Mouse (Mus musculus) thymus, adult 2 months (tissue): Measurements from ENCODE around the gene Rbms1. TPM values are rescaled to one million over a fixed set of nuclear protein-coding genes. Genes with fewer than 3 reads are reported as not detected.

Experiments used
- DNase-seq: peaks from one replicate; pipeline ENCODE4 v3.0.0; 2021
- H3K27ac ChIP-seq: fragments of 200-500 bp; 2 replicates; pipeline ENCODE4 v1.5.1; 2012; ENCODE audit warnings: low read length, control low read depth; ENCODE audit not compliant: control insufficient read depth, insufficient read depth
- H3K27me3 ChIP-seq: fragments of 200-500 bp; 2 replicates; pipeline ENCODE4 v1.6.1; 2012; ENCODE audit warnings: mild to moderate bottlenecking, low read length, moderate library complexity, mixed read lengths; ENCODE audit not compliant: control insufficient read depth, insufficient read depth
- H3K36me3 ChIP-seq: fragments of 200-500 bp; 2 replicates; pipeline ENCODE4 v1.6.1; 2012; ENCODE audit warnings: mild to moderate bottlenecking, low read length, moderate library complexity; ENCODE audit not compliant: control insufficient read depth, insufficient read depth
- H3K4me1 ChIP-seq: fragments of 200-500 bp; replicated peaks from 2 replicates; pipeline ENCODE4 v1.6.1; 2012; ENCODE audit warnings: low read length; ENCODE audit not compliant: control insufficient read depth, insufficient read depth
- H3K4me3 ChIP-seq: fragments of 200-500 bp; 2 replicates; pipeline ENCODE4 v1.5.1; 2012; ENCODE audit warnings: mild to moderate bottlenecking, low read length, control low read depth, moderate library complexity; ENCODE audit not compliant: control insufficient read depth, insufficient read depth
- CTCF ChIP-seq: fragments of 200-500 bp; IDR thresholded peaks from 2 replicates; pipeline ENCODE4 v1.5.1; 2012; ENCODE audit warnings: mild to moderate bottlenecking, control low read depth, low read length, moderate library complexity, borderline replicate concordance; ENCODE audit not compliant: control insufficient read depth, poor library complexity, insufficient read depth; ENCODE audit errors: extremely low read depth
- POLR2A ChIP-seq: fragments of 200-500 bp; IDR thresholded peaks from 2 replicates; pipeline ENCODE4 v1.6.1; 2012; ENCODE audit warnings: mild to moderate bottlenecking, low read length, control low read depth, moderate library complexity; ENCODE audit not compliant: control insufficient read depth, poor library complexity, insufficient read depth; ENCODE audit errors: extremely low read depth
- WGBS: fragments of 180-500 bp; shearing (Covaris S2); methylation state at CpG from one replicate; pipeline ENCODE4 v1.1.7; 2018; 5-methylcytosine and 5-hydroxymethylcytosine counted together
- polyA plus RNA-seq: library from polyadenylated mRNA; depleted of rRNA; stranded (reverse); fragments of >200 nt; gene quantifications from 2 replicates; pipeline ENCODE4 v1.2.3, GENCODE M21; 2012

The Rbms1 gene
- polyA plus RNA-seq, 1 experiment: 151 TPM

DNA sequence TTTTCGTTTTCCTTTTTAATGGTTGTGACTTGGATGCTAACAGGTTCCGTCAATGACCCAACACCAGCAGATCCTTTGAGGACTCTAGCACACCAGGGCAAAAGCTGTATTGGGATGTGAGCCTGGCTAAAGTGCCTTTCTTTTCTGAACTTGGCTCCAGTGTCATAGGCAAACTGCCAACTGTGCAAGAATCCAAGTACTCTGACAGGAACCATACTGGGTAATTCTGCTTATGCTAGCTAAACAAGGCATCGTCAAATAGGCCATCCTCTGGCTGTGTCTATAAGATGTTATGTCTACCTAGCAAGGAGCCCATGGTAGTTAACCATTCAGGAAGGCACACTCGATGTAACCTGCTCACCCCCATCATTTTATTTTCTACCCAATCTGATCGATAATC lies 189.4 kb downstream of the Rbms1 start:
- TF ChIP-seq POLR2A: no peak
- no peak for TF ChIP-seq CTCF
- H3K4me3 ChIP-seq: no peak overlapping the region
- no peaks in the 10 kb centered on the region for H3K27me3 ChIP-seq
- peaks cover 14% of the 10 kb centered on the region for H3K36me3 ChIP-seq
- WGBS: 93% methylated on average over 5 of the region's 5 CpGs
- no peak for DNase-seq
- peaks cover 9% of the 10 kb centered on the region for H3K4me1 ChIP-seq
- no peak overlapping the region for H3K27ac ChIP-seq

DNA sequence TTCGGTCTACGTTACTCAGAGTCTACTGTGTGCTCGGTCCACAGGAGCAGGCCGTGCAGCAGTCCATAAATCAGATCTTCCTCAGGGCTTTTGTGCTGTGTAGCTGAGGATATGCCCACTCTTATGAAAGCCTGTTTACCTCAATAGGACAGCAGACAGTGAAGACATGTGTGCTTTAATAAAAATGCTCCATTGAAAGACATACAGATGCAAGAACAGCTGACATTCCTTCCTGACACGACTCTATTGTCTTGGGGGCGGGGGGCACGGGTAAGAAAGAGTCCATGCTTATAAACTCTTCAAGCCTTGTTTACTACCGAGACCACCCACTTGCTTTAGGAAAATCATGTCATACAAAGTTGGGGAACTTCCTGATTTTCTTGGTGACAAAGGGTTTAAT lies 196.6 kb downstream of the Rbms1 start:
- H3K4me1 ChIP-seq: peaks cover 6% of the 10 kb centered on the region; the same call in 1 of the 2 replicates
- H3K4me3 ChIP-seq: no peak overlapping the region
- H3K27ac ChIP-seq: no peak overlapping the region
- WGBS: 96% methylated on average over 8 of the region's 8 CpGs
- no peaks in the 10 kb centered on the region for H3K27me3 ChIP-seq
- peaks cover 14% of the 10 kb centered on the region; the same call in 1 of the 2 replicates for H3K36me3 ChIP-seq
- no peak for DNase-seq
- TF ChIP-seq CTCF: no peak
- no peak for TF ChIP-seq POLR2A

DNA sequence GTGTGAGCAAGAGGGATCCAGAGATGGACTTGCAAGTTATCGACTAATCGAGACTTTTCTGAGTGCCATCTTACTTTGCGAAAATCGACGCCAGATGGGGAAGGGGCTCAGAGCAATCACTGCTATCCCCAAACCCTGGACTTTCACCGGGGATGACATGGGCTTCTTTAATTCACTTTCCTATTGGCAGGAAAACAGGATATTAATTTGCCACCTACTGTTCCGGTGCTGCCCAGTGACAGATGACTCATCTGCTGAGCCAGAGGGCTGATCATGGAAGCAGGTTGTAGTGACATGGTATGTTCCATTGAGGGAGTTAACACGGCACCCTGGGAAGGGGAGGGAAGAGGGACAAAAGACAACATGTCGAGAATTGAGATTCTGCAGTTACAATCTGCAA lies 206.8 kb downstream of the Rbms1 start:
- peaks cover 19% of the 10 kb centered on the region for H3K36me3 ChIP-seq
- TF ChIP-seq CTCF: no peak
- no peak for TF ChIP-seq POLR2A
- no peak overlapping the region for H3K4me3 ChIP-seq
- DNase-seq: no peak
- peaks cover 6% of the 10 kb centered on the region for H3K4me1 ChIP-seq
- H3K27ac ChIP-seq: peak overlapping the region; percentile 33; the same call in 1 of the 2 replicates
- no peaks in the 10 kb centered on the region for H3K27me3 ChIP-seq
- 96% methylated on average over 9 of the region's 9 CpGs for WGBS

DNA sequence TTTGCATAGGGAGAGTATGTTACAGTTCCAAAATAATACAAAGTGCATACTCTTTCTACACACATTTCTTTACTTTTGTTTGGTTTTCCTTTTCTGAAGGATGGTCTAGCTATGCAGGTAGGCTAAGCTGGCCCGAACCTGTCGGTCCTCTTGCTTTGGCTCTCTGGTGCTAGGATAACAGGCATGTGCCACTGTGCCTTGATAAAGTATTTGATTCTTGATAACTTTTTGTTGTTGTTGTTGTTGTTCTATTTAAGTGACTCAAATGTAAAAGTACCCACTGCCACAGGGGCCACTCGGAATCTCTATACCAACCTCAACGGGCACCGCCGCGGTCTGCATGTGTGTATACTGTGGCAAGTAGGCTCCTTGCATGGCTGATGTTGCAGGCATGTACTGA lies 207.9 kb downstream of the Rbms1 start:
- Histone ChIP-seq H3K27ac (no peak overlapping the region), H3K27me3 (0 out of 2 replicates have a peak, but pooled peaks cover 2% of the 10 kb centered on the region), H3K4me1 (peaks cover 6% of the 10 kb centered on the region), H3K4me3 (no peak overlapping the region), H3K36me3 (peaks cover 19% of the 10 kb centered on the region)
- no peak for TF ChIP-seq POLR2A
- TF ChIP-seq CTCF: no peak
- 99% methylated on average over 7 of the region's 7 CpGs for WGBS
- no peak for DNase-seq

DNA sequence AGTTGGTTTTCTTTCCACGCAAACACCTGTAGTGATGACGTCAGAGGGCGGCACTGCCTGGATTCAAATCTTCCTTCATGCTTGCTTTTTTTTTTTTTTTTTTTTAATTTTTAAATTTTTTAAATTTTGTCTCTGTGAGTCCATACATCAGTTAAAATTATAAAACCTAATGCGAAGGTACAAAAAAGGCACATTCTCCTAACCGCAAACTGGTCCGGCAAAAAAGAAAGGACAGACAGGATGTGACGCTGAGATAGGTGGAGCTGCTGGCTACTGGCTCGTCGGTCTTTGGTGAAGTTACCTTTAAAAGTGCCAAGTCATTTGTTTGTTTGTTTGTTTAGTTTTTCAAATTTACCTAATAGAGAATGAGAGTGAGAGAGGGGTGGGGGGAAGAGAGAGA lies 211.7 kb downstream of the Rbms1 start:
- peaks cover 16% of the 10 kb centered on the region for H3K36me3 ChIP-seq
- 0 out of 2 replicates have a peak, but pooled peaks cover 2% of the 10 kb centered on the region for H3K27me3 ChIP-seq
- 90% methylated on average over 9 of the region's 9 CpGs for WGBS
- DNase-seq: no peak
- H3K4me3 ChIP-seq: no peak overlapping the region
- H3K4me1 ChIP-seq: peaks cover 3% of the 10 kb centered on the region
- TF ChIP-seq POLR2A (no peak), CTCF (no peak)
- H3K27ac ChIP-seq: no peak overlapping the region

DNA sequence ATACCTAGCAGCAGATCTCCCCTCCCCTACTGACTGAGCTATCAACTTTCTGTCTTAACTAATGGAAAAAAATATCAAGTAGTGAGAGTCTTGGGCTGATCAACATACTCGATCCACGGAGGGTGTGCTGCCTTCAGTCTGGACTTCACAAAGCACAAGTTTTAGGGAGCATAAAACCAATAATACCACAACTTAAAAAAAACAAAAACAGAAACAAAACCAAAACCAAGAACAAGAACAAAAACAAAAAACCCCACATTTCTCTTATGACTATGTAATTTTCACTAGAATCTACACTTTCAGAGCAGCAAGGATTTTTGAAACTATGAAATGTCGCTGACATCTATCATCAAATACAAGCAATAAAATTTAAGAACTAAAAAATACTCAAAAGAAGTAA lies 212.4 kb downstream of the Rbms1 start:
- peak overlapping the region; percentile 57; the same call in 1 of the 2 replicates for H3K27ac ChIP-seq
- TF ChIP-seq CTCF (no peak), POLR2A (no peak)
- no peak for DNase-seq
- no peaks in the 10 kb centered on the region for H3K4me1 ChIP-seq
- 29% methylated on average over 3 of the region's 3 CpGs for WGBS
- H3K4me3 ChIP-seq: no peak overlapping the region
- peaks cover 10% of the 10 kb centered on the region for H3K36me3 ChIP-seq
- 0 out of 2 replicates have a peak, but pooled peaks cover 2% of the 10 kb centered on the region for H3K27me3 ChIP-seq

DNA sequence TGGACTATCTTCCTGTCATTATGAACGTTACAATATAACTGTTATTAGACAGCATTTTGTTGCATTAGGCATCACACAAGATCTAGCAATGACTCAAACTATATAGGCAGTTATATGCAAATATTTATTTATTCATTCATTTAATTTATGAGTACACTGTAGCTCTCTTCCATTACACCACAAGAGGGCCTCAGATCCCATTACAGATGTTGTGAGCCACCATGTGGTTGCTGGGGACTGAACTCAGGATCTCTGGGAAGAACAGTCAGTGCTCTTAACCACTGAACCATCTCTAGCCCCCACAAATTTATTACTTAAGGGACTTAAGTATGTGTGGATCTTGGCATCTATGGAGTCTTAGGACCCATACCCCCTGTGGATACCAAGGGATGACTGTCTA lies 214.4 kb downstream of the Rbms1 start:
- Histone ChIP-seq H3K27me3 (0 out of 2 replicates have a peak, but pooled peaks cover 2% of the 10 kb centered on the region), H3K4me1 (no peaks in the 10 kb centered on the region), H3K36me3 (peaks cover 6% of the 10 kb centered on the region; the same call in 1 of the 2 replicates), H3K4me3 (no peak overlapping the region), H3K27ac (no peak overlapping the region)
- WGBS: 95% methylated on average over 1 of the region's 1 CpGs
- no peak for TF ChIP-seq CTCF
- no peak for TF ChIP-seq POLR2A
- DNase-seq: no peak
